Mouse (Mus musculus): ENCODE measurements at regions not wholly inside any gene's neighbourhood (a gene's known extent, or its start where the extent isn't known, plus 50 kb on each side); places are given as distances from the start of the nearest gene placed in this dataset.

- TF ChIP-seq CTCF (IDR thresholded peaks at IDR 0.05; ENCODE audit: control insufficient read depth, insufficient read depth, insufficient read length) (no peak), USF1 (IDR thresholded peaks at IDR 0.05; ENCODE audit: low read depth) (no peak)
These were observed 131.1 kb downstream of the Otol1 start for GRCm38 (mm10) chr3:70138488-70138887.
